Mouse (Mus musculus) ES-CJ7 (cell line): ENCODE results near the gene Gm7073.

Source experiments
- DNase-seq: peaks from one replicate; pipeline ENCODE4 v3.0.0; 2011; ENCODE audit warnings: low read depth, low spot score

Gene Gm7073

GRCm38 (mm10) chrX:60539149-60539548, at the start of gene Gm7073:
Gm7073 (minus strand) TSS chrX:60539249.
- DNase-seq: no peak

DNA sequence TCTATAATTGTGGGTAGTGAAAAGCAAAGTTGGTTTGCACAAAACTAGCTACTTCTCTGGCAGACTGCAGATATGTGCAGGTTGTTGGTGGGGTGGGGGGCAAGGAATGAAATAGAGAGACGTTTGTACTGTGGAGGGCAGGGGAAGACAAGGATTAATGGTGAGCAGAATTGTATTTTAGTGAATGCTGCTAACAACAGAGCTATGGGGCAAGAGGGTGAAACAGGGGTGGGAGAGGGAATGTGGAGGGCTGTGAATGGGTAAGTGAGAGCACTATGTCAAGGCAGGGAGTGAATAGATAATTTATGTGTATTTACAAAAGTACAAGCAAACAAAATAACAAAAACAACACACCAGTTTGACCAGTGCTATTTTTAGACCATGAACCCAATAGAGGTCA, 31.5 kb upstream of the Gm7073 start:
- DNase-seq: no peak

DNA sequence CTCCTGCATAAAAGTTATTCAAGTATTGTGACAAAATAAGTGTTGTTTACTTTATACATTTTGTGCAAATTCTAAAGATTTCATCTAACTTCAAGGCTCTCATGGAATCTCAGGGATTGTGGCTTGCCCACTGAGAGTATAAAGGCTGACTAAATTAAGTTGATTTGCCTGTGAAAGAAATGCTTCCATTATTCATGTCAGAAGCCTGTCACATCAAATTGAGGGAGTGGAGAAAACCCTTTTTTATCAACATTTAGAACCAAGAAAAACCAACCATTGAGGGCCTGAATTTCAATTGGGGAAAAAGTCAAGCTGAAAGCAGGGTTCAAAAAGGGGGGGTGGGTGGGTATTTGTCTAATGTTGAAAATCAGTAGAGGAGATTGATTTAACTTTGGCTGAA, 30.0 kb upstream of the Gm7073 start:
- DNase-seq: no peak

- no peak for DNase-seq
These were observed 16.2 kb upstream of the Gm7073 start for GRCm38 (mm10) chrX:60555242-60555641.

DNA sequence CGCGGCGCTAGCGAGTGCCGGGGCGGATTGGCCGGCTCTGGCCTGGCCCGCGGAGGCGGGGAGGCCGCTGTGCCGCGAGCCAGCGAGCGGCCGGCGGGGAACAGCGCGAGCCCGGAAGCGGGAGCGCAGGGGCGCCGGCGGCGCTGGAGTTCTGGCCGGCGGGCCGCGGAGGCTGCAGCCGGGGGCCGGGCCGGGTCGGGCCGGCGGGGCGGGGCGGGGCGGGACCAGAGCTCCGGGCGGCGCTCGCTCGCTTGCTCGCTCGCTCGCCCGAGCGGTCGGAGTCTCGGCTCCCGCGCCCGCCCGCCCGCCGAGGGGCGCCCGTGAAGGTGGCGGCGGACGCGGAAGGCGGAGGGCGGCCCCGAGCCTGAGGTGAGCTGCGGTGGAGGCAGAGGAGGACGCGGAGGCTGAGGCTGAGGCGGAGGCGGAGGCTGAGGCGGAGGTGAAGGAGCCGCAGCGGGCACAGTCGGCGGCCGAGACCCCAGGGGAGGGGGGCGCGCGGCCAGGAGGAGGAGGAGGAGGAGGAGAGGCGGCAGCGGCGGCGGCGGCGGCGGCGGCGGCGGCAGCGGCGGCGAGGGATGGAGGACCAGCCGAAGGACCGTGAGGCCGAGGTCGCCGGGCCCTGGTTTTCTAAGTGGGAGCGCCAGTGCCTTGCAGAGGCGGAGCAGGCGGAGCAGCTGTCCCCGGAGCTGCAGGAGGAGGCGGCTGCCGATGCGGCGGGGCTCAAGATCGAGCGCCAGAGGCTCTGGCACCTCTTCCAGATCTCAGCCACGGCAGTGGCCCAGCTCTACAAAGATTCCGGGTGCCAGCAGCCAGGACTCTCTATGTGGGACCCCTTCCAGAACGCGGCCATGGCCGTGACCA, 8.6 kb upstream of the Gm7073 start:
- peak; percentile 4 for DNase-seq

GRCm38 (mm10) chrX:60547098-60547443, 8.0 kb upstream of the Gm7073 start:
- no peak for DNase-seq

GRCm38 (mm10) chrX:60545906-60546305, 6.9 kb upstream of the Gm7073 start:
- no peak for DNase-seq

- no peak for DNase-seq
These were observed 6.4 kb upstream of the Gm7073 start for GRCm38 (mm10) chrX:60545444-60545843.

DNA sequence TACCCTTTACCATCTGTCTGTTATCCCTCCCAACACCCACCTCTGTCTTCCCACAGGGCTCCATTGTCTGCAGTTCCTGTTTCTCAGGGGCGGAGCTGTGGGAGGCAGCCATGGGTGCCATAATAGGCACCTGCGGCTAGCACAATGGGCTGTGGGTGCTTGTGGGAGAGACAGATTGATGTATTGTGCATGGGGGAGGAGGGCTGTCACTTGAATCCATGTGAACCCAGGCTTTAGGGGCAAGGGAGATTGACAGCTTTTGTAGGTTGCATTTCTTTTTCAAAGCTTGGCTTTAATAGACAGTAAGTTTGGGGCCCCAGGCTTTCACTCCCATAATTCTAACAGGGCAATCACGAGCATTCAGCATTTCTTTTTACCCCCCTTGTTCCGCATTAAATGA, 5.0 kb upstream of the Gm7073 start:
- DNase-seq: peak; percentile 1

DNA sequence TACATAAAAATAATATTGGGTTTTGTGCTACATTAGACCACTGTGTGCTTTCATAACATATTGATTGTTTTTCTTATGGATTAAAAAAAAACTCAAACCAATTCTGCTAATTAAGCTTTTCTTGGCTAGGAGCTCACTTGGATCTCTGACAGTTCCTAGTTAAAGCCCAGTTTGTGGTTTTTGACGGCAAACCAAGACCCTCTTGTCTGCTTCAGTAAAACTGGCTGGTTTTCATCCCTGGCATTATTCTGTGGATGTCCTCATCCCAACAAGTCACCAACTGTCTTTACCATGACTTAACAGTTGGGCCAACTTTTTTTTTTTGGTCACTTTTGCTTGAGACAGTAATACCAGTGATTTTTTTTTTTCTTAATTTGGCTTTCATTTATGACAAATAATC, 3.9 kb upstream of the Gm7073 start:
- DNase-seq: no peak

DNA sequence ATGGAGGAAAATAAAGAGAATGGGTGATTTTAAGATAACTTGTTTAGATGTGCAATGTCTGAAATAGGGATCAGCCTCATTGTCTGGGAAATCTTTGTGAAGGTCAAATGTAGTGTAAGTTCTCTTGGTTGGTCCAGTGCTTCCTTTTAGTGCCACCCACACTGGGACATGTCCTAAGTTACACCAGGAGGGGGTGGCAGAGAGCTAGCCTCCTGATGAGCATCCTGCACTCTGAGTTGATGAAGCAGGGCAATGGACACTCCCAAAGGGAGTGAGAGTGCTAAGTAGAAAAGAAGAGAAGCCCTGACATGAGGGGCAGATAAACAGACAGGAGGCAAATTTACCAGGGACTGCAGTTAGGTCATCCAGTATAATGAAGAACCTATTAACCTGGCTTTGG, 35.1 kb downstream of the Gm7073 start:
- DNase-seq: peak; percentile 23

- DNase-seq: no peak
These were observed 41.3 kb downstream of the Gm7073 start for GRCm38 (mm10) chrX:60497750-60498149.

DNA sequence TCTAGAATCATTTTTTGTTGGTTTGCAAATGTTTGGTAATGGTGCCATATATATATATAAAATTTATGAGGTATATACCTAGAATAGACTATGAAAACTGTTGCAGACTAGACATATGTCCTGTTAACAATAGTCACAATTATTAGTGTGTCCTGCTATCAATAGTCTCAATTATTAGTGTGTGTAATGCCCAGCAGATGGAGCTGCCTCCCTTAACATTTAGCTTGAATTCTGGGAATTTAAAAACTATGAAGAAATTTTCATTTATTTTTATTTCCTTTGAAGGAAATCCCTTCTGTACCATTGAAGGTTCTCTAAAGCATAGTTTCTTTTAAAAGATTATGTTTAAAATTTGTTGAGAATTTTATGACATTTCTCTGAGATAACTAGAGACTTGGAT, 43.7 kb downstream of the Gm7073 start:
- no peak for DNase-seq

DNA sequence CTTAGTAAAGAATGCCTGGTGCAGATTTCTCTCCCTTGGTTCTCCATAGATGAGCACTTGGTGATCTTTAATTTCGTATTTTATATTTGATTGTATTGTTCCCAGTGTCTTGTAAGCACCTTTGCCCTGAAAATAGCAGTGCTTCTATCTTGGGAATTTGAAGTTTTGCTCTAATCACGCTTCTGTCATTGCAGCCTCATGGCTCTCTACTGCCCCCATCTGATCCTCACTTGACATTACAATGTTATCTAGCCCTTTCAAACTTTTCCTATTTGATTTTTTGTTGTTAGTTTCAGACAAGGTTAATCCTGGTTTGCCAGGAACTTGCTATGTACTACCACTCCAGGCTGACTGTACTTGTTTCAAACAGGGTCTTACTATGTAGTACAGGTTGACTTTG, 75.3 kb downstream of the Gm7073 start:
- DNase-seq: peak; percentile 19

DNA sequence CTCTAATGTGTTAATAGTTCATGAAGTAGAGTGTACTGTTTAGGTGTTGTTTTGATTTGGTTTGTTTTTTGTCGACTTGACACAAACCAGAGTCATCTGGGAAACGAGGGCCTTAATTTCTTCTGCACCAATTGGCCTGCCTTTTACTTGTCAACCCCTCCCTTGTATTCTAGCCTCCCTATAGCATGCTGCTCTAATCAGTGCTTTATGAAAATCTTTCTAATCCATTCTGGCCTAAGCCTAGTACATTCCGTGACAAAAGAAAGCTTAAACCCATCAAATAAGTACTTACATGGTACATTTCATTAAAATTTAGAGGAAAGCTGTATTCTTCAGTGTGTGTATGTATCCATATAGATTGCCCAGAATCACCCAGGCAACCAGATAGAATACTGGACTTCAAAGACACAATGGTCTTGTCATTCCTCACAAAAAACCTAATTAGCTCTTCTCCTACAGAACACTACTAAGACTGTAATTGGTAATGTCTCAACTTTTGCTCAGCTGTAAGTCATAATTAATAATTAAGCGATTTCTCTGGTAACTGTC, 124.4 kb downstream of the Gm7073 start:
- DNase-seq: no peak

GRCm38 (mm10) chrX:60405681-60406080, 133.4 kb downstream of the Gm7073 start:
- DNase-seq: peak; percentile 5

DNA sequence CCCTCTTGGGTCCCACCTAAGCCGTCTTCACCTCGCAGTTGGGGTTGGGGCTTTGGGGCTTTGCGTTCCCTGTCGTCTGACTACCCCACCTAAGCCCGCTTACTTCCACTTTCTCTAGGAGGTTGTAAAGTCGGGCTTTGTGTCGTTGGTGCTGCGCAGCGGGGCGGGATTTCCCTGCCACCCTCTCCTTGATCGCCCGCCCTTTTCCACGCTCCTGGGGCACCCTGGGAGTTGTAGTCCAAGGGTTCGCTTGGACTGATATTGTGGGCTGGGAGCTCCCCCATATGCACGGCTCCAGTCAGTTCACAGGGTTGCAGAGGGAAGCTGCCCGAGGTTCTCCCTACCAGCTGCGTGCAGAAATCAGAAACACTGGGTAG, 134.4 kb downstream of the Gm7073 start:
- peak; percentile 84 for DNase-seq

- peak; percentile 14 for DNase-seq
These were observed 135.0 kb downstream of the Gm7073 start for GRCm38 (mm10) chrX:60403764-60404667.

GRCm38 (mm10) chrX:60403062-60403763, 135.8 kb downstream of the Gm7073 start:
- peak; percentile 17 for DNase-seq

DNA sequence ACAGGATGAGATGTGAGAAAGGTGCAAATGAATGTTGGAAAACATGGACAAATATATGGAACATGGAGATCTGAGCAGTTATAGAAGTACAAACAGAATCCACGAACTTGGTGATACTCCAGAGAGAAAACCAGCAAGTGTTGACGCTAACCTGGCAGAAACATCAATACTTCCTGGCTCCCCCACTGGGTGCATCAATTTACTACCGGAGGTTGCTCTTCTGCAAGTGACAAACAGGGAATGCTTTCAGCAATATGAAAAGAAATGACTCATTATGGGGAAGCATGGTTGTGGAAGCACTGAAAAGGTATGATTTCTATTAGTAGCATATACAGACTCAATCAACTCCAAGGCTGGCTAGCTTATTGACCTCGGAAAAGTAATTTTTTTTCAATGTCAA, 144.8 kb downstream of the Gm7073 start:
- no peak for DNase-seq

DNA sequence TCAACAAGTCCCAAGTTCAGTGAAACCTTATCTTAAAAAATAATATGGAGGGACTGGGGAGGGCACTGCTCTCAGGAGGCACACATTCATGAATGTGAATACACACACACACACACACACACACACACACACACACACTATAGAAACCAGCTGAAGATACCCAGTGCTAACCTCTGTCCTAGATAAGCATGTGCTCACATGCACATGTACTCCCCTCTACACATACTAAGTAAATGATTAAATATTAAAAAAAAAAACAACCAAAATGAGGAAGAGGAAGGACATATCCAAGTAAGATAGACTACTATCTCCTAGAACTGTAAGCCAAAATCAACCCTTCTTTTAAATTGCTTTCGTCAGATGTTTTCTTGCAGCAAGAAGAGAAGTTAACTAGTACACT, 152.2 kb downstream of the Gm7073 start:
- DNase-seq: no peak
